Mouse (Mus musculus) lung, adult 2 months (tissue): Measurements from ENCODE around the gene Dock4.

Experiments
- CTCF ChIP-seq: fragments of 200-500 bp; IDR thresholded peaks from 2 replicates; pipeline ENCODE4 v1.5.1; 2011; ENCODE audit warnings: mild to moderate bottlenecking, low read length, control low read depth; ENCODE audit not compliant: insufficient read depth
- POLR2A ChIP-seq: fragments of 200-500 bp; IDR thresholded peaks from 2 replicates; pipeline ENCODE4 v1.6.1; 2011; ENCODE audit warnings: low read depth, mild to moderate bottlenecking, control low read depth, low read length, borderline replicate concordance; ENCODE audit errors: extremely low read depth

- TF ChIP-seq CTCF (no peak), POLR2A (no peak)
Observed at GRCm38 (mm10) chr12:40459673-40460265, 14.0 kb downstream of the Dock4 start.
